Mouse (Mus musculus): ENCODE results near the gene Psma6.

DNA sequence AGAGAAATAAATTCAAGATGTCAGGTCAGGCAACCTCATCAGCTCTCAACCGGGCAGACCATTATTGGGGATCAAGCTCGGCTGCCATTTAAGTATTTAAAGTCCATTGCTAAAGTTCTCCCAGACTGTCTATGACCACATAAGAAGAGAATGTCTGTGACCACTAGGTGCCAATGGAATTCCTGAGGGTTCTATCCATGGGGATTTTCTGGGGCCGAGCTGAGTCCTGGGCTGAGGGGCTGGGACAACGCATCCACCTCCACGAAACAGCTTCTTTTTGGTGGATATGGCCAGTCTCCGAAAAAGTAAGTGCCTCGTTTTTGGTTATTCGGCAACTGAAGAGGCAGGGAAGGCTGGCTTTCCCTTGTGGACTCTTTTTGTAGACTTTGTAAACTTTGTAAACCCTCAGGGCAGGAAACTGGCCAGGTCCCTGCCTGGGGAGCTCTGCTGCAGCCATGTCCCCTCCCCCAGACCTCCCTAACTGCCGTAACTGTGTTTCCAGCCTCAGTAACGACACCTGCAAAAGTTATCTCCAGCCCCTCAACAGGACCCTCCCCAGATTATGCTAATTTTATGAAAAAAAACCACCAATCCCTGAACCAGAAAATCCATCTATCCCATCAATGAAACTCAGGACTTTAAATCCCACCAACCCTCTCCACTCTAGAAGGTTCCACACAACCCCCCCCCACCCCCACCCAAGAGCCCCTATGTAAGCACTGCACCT is at the start of gene Psma6:
- no peak for TF ChIP-seq CTCF (IDR thresholded peaks at IDR 0.05; ENCODE audit: extremely low read depth, insufficient read length, insufficient replicate concordance, low read depth, low read length)
- no peak for TF ChIP-seq POLR2A (IDR thresholded peaks at IDR 0.05; ENCODE audit: low read depth, low read length)

Data from small intestine, adult 2 months (tissue).